Mouse (Mus musculus) gastrocnemius, postnatal 4 days (tissue): Measurements from ENCODE around the gene Scn11a. TPM values are rescaled to one million over a fixed set of nuclear protein-coding genes. Genes with fewer than 3 reads are reported as not detected.

ENCODE experiments used
- total RNA-seq, 2 experiments: library from RNA; stranded (reverse); gene quantifications; 2 replicates each; pipeline ENCODE4 v1.2.3; 2021

Gene Scn11a
- total RNA-seq, 2 experiments from 2014 or later = 0.08 TPM; not detected in 1

Other genes with a start within 250 kb of the Scn11a start
- gene Scn5a, start 246.4 kb downstream of the Scn11a start, total RNA-seq = 1 to 10 TPM; 3.9 to 5.2 TPM
- under 1 TPM; 0.05 to 0.07 TPM for gene Scn10a, start 106.1 kb downstream of the Scn11a start, total RNA-seq
- gene Wdr48, start 69.4 kb upstream of the Scn11a start, total RNA-seq = 10 to 100 TPM; 28.4 to 30.0 TPM
- 10 to 100 TPM; 18.8 to 25.2 TPM for gene Gorasp1, start 112.1 kb upstream of the Scn11a start, total RNA-seq
- gene Ttc21a, start 112.2 kb upstream of the Scn11a start, total RNA-seq = under 1 TPM; 0.15 to 0.34 TPM
- 1 to 10 TPM; 4.5 to 5.4 TPM for gene Csrnp1, start 159.2 kb upstream of the Scn11a start, total RNA-seq
- gene Xirp1, start 198.1 kb upstream of the Scn11a start, total RNA-seq = 100 to 1,000 TPM; 101 to 111 TPM
- 1 to 10 TPM; 5.5 to 5.6 TPM for gene Cx3cr1, start 244.4 kb upstream of the Scn11a start, total RNA-seq